Mouse (Mus musculus): ENCODE data around the gene Zfp580. TPM values are rescaled to one million over a fixed set of nuclear protein-coding genes. Genes with fewer than 3 reads are reported as not detected.

The Zfp580 gene
- polyA plus RNA-seq, 1 experiment, result 29.9 TPM

GRCm38 (mm10) chr7:5081241-5081640 lies 29.9 kb downstream of the Zfp580 start:
- Histone ChIP-seq H3K4me1 (replicated peaks; ENCODE audit: control insufficient read depth, insufficient read depth, low read length) (peaks cover 8% of the 10 kb centered on the region), H3K27ac (ENCODE audit: control insufficient read depth, insufficient read depth, low read length) (no peak overlapping the region), H3K27me3 (ENCODE audit: control insufficient read depth, insufficient read depth, low read length) (no peaks in the 10 kb centered on the region), H3K36me3 (ENCODE audit: control insufficient read depth, insufficient read depth, low read length) (peaks cover 39% of the 10 kb centered on the region), H3K4me3 (ENCODE audit: control insufficient read depth, insufficient read depth, low read length) (no peak overlapping the region)
- DNase-seq, result no peak
- WGBS, result 71% methylated on average over 6 of the region's 6 CpGs
- TF ChIP-seq POLR2A (IDR thresholded peaks at IDR 0.05; ENCODE audit: control insufficient read depth, extremely low read depth, insufficient read depth, low read length, poor library complexity) (no peak), CTCF (IDR thresholded peaks at IDR 0.05; ENCODE audit: borderline replicate concordance, control insufficient read depth, extremely low read depth, insufficient read depth, low read length, poor library complexity) (no peak)

- DNase-seq, result no peak
- Histone ChIP-seq H3K27ac (ENCODE audit: control insufficient read depth, insufficient read depth, low read length) (no peak overlapping the region), H3K27me3 (ENCODE audit: control insufficient read depth, insufficient read depth, low read length) (no peaks in the 10 kb centered on the region), H3K4me3 (ENCODE audit: control insufficient read depth, insufficient read depth, low read length) (no peak overlapping the region), H3K36me3 (ENCODE audit: control insufficient read depth, insufficient read depth, low read length) (peaks cover 38% of the 10 kb centered on the region), H3K4me1 (replicated peaks; ENCODE audit: control insufficient read depth, insufficient read depth, low read length) (peaks cover 8% of the 10 kb centered on the region)
- 96% methylated on average over 2 of the region's 2 CpGs for WGBS
- no peak for TF ChIP-seq CTCF (IDR thresholded peaks at IDR 0.05; ENCODE audit: borderline replicate concordance, control insufficient read depth, extremely low read depth, insufficient read depth, low read length, poor library complexity)
- TF ChIP-seq POLR2A (IDR thresholded peaks at IDR 0.05; ENCODE audit: control insufficient read depth, extremely low read depth, insufficient read depth, low read length, poor library complexity), result no peak
Measured at GRCm38 (mm10) chr7:5081939-5082338, 30.6 kb downstream of the Zfp580 start.

GRCm38 (mm10) chr7:5083325-5084105 lies 32.2 kb downstream of the Zfp580 start:
- WGBS, result 91% methylated on average over 18 of the region's 18 CpGs
- Histone ChIP-seq H3K36me3 (ENCODE audit: control insufficient read depth, insufficient read depth, low read length) (peaks cover 31% of the 10 kb centered on the region), H3K4me1 (replicated peaks; ENCODE audit: control insufficient read depth, insufficient read depth, low read length) (peaks cover 8% of the 10 kb centered on the region), H3K4me3 (ENCODE audit: control insufficient read depth, insufficient read depth, low read length) (no peak overlapping the region), H3K27ac (ENCODE audit: control insufficient read depth, insufficient read depth, low read length) (no peak overlapping the region), H3K27me3 (ENCODE audit: control insufficient read depth, insufficient read depth, low read length) (no peaks in the 10 kb centered on the region)
- TF ChIP-seq POLR2A (IDR thresholded peaks at IDR 0.05; ENCODE audit: control insufficient read depth, extremely low read depth, insufficient read depth, low read length, poor library complexity) (0 out of 2 replicates have a peak, but pooled peaks have one; percentile 16), CTCF (IDR thresholded peaks at IDR 0.05; ENCODE audit: borderline replicate concordance, control insufficient read depth, extremely low read depth, insufficient read depth, low read length, poor library complexity) (no peak)
- DNase-seq, result no peak

- H3K4me1 ChIP-seq (replicated peaks; ENCODE audit: control insufficient read depth, insufficient read depth, low read length), result peaks cover 8% of the 10 kb centered on the region
- H3K27me3 ChIP-seq (ENCODE audit: control insufficient read depth, insufficient read depth, low read length), result no peaks in the 10 kb centered on the region
- DNase-seq, result no peak
- H3K4me3 ChIP-seq (ENCODE audit: control insufficient read depth, insufficient read depth, low read length), result no peak overlapping the region
- WGBS, result 95% methylated on average over 1 of the region's 1 CpGs
- TF ChIP-seq CTCF (IDR thresholded peaks at IDR 0.05; ENCODE audit: borderline replicate concordance, control insufficient read depth, extremely low read depth, insufficient read depth, low read length, poor library complexity) (no peak), POLR2A (IDR thresholded peaks at IDR 0.05; ENCODE audit: control insufficient read depth, extremely low read depth, insufficient read depth, low read length, poor library complexity) (no peak)
- no peak overlapping the region for H3K27ac ChIP-seq (ENCODE audit: control insufficient read depth, insufficient read depth, low read length)
- peaks cover 28% of the 10 kb centered on the region for H3K36me3 ChIP-seq (ENCODE audit: control insufficient read depth, insufficient read depth, low read length)
Measured at GRCm38 (mm10) chr7:5085512-5085911, 34.2 kb downstream of the Zfp580 start.

GRCm38 (mm10) chr7:5086921-5087440 lies 35.6 kb downstream of the Zfp580 start:
- Histone ChIP-seq H3K36me3 (ENCODE audit: control insufficient read depth, insufficient read depth, low read length) (peaks cover 40% of the 10 kb centered on the region), H3K4me1 (replicated peaks; ENCODE audit: control insufficient read depth, insufficient read depth, low read length) (peaks cover under 1% of the 10 kb centered on the region)

GRCm38 (mm10) chr7:5087886-5088285 lies 36.5 kb downstream of the Zfp580 start:
- no peaks in the 10 kb centered on the region for H3K27me3 ChIP-seq (ENCODE audit: control insufficient read depth, insufficient read depth, low read length)
- H3K27ac ChIP-seq (ENCODE audit: control insufficient read depth, insufficient read depth, low read length), result no peak overlapping the region
- peaks cover 49% of the 10 kb centered on the region for H3K36me3 ChIP-seq (ENCODE audit: control insufficient read depth, insufficient read depth, low read length)
- DNase-seq, result no peak
- no peak for TF ChIP-seq POLR2A (IDR thresholded peaks at IDR 0.05; ENCODE audit: control insufficient read depth, extremely low read depth, insufficient read depth, low read length, poor library complexity)
- no peak for TF ChIP-seq CTCF (IDR thresholded peaks at IDR 0.05; ENCODE audit: borderline replicate concordance, control insufficient read depth, extremely low read depth, insufficient read depth, low read length, poor library complexity)
- H3K4me3 ChIP-seq (ENCODE audit: control insufficient read depth, insufficient read depth, low read length), result no peak overlapping the region
- WGBS, result 83% methylated on average over 4 of the region's 4 CpGs
- no peaks in the 10 kb centered on the region for H3K4me1 ChIP-seq (replicated peaks; ENCODE audit: control insufficient read depth, insufficient read depth, low read length)

More at GRCm38 (mm10) chr7:5086921-5087440, 35.6 kb downstream of the Zfp580 start:
- TF ChIP-seq CTCF (IDR thresholded peaks at IDR 0.05; ENCODE audit: borderline replicate concordance, control insufficient read depth, extremely low read depth, insufficient read depth, low read length, poor library complexity) (no peak), POLR2A (IDR thresholded peaks at IDR 0.05; ENCODE audit: control insufficient read depth, extremely low read depth, insufficient read depth, low read length, poor library complexity) (no peak)
- Histone ChIP-seq H3K27me3 (ENCODE audit: control insufficient read depth, insufficient read depth, low read length) (no peaks in the 10 kb centered on the region), H3K4me3 (ENCODE audit: control insufficient read depth, insufficient read depth, low read length) (no peak overlapping the region), H3K27ac (ENCODE audit: control insufficient read depth, insufficient read depth, low read length) (no peak overlapping the region)
- WGBS, result 79% methylated on average over 5 of the region's 5 CpGs
- no peak for DNase-seq
